Comparison of ENCODE assay signal across 28 mouse cellular contexts in the genomic region with DNA sequence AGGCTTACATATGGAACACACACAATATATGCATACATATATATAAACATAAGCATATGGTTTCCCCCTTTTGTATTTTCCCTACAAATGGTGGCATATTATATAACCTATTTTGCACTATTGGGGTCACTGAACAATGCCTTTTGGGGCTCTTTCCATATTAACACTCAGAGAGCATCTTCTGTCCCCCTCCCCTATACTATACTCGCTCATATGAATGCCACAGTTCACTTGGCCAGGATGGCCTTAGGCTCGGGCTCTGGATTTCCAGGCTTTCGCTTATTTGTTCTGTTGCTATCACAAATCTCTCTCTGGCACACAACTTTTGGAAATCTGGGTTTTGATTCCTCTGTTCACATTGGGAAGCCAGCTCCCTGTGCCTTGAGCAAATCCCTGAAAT.
DNase-seq lines count a peak whose midpoint lies in the region; ATAC-seq and TF ChIP-seq lines count a peak whose summit lies in the region.
"Had no signal": no experiment of that assay in that cellular context is flagged by ENCODE, and none has a peak within 500 bp of the region (broad histone marks: within the 10 kb centered on the region; RNA-seq: fewer than 3 reads in every experiment).

No protein-coding gene starts in this region.

- no peak overlapping the region for H3K4me2 ChIP-seq in forebrain, embryonic 15.5 days (replicated peaks)
- H3K4me2 ChIP-seq in forebrain, embryonic 13.5 days, result no peak overlapping the region
- H3K4me2 ChIP-seq in intestine, embryonic 14.5 days (ENCODE audit: low read length), result no peak overlapping the region
- no peak overlapping the region for H3K4me2 ChIP-seq in intestine, postnatal 0 days (replicated peaks; ENCODE audit: low read depth)
- H3K4me2 ChIP-seq in embryonic facial prominence, embryonic 12.5 days (replicated peaks), result no peak overlapping the region
- no peak overlapping the region for H3K4me2 ChIP-seq in neural tube, embryonic 15.5 days
- H3K4me2 ChIP-seq: heart, embryonic 13.5 days; liver, embryonic 15.5 days; lung, embryonic 15.5 days; midbrain, embryonic 15.5 days had no signal

- no peaks in the 10 kb centered on the region for H3K27me3 ChIP-seq in forebrain, embryonic 15.5 days
- H3K27me3 ChIP-seq in forebrain, embryonic 13.5 days, result no peaks in the 10 kb centered on the region
- no peaks in the 10 kb centered on the region for H3K27me3 ChIP-seq in intestine, embryonic 14.5 days (replicated peaks; ENCODE audit: control insufficient read depth, insufficient read depth, low read length)
- no peaks in the 10 kb centered on the region for H3K27me3 ChIP-seq in intestine, postnatal 0 days (replicated peaks; ENCODE audit: control insufficient read depth, insufficient read depth, low read length)
- H3K27me3 ChIP-seq in embryonic facial prominence, embryonic 12.5 days, result no peaks in the 10 kb centered on the region
- H3K27me3 ChIP-seq in neural tube, embryonic 15.5 days (replicated peaks), result no peaks in the 10 kb centered on the region
- H3K27me3 ChIP-seq: embryonic facial prominence, embryonic 13.5 days; heart, embryonic 13.5 days; liver, embryonic 15.5 days; lung, embryonic 15.5 days; midbrain, embryonic 15.5 days had no signal

- H3K9ac ChIP-seq in forebrain, embryonic 15.5 days (replicated peaks), result no peak overlapping the region
- no peak overlapping the region for H3K9ac ChIP-seq in forebrain, embryonic 13.5 days
- H3K9ac ChIP-seq in intestine, embryonic 14.5 days (ENCODE audit: low read length), result no peak overlapping the region
- H3K9ac ChIP-seq in intestine, postnatal 0 days (ENCODE audit: low read depth, low read length), result no peak overlapping the region
- H3K9ac ChIP-seq in embryonic facial prominence, embryonic 12.5 days, result no peak overlapping the region
- no peak overlapping the region for H3K9ac ChIP-seq in neural tube, embryonic 15.5 days (replicated peaks)
- H3K9ac ChIP-seq: embryonic facial prominence, embryonic 13.5 days; heart, embryonic 13.5 days; liver, embryonic 15.5 days; lung, embryonic 15.5 days; midbrain, embryonic 15.5 days had no signal

- no peak for TF ChIP-seq CTCF in intestine, postnatal 0 days (IDR thresholded peaks at IDR 0.05; ENCODE audit: low read depth)

- no peak for ATAC-seq in forebrain, embryonic 15.5 days (replicated peaks)
- ATAC-seq in forebrain, embryonic 13.5 days, result no peak; the same call in 1 of the 2 replicates
- no peak for ATAC-seq in intestine, embryonic 14.5 days (replicated peaks; ENCODE audit: low FRiP score, low TSS enrichment, low read depth)
- ATAC-seq in intestine, postnatal 0 days, result no peak
- no peak for ATAC-seq in embryonic facial prominence, embryonic 12.5 days (ENCODE audit: insufficient number of reproducible peaks, insufficient read depth, low FRiP score, low TSS enrichment)
- 0 out of 2 replicates have a peak, but pooled peaks have one; percentile 43 for ATAC-seq in neural tube, embryonic 15.5 days (ENCODE audit: low FRiP score)

- no peak for DNase-seq in intestine, embryonic 14.5 days (ENCODE audit: low spot score)
- no peak for DNase-seq in frontal cortex, adult 2 months (ENCODE audit: extremely low spot score in 1 of 2, low spot score in 1 of 2)
- no peak for DNase-seq in thymus, postnatal 4 days
- DNase-seq: adrenal gland, postnatal 10 days; cerebellum, adult 18-20 months; cerebellum, postnatal 14 days; gastrocnemius, postnatal 14 days; heart, adult 18-20 months; heart, postnatal 14 days; kidney, adult 18-20 months; kidney, postnatal 4 days; lung, postnatal 36 days; right cerebral cortex, postnatal 25 days; spleen, adult 18-20 months; thymus, postnatal 36 days had no signal

- H3K36me3 ChIP-seq in forebrain, embryonic 15.5 days, result no peaks in the 10 kb centered on the region
- no peaks in the 10 kb centered on the region for H3K36me3 ChIP-seq in forebrain, embryonic 13.5 days (ENCODE audit: poor library complexity, severe bottlenecking)
- no peaks in the 10 kb centered on the region for H3K36me3 ChIP-seq in intestine, embryonic 14.5 days (ENCODE audit: control insufficient read depth, insufficient read depth, low read length)
- H3K36me3 ChIP-seq in intestine, postnatal 0 days (ENCODE audit: control insufficient read depth, insufficient read depth), result no peaks in the 10 kb centered on the region
- H3K36me3 ChIP-seq in embryonic facial prominence, embryonic 12.5 days, result no peaks in the 10 kb centered on the region
- H3K36me3 ChIP-seq in neural tube, embryonic 15.5 days, result no peaks in the 10 kb centered on the region
- H3K36me3 ChIP-seq: embryonic facial prominence, embryonic 13.5 days; heart, embryonic 13.5 days; liver, embryonic 15.5 days; lung, embryonic 15.5 days; midbrain, embryonic 15.5 days had no signal

- H3K27ac ChIP-seq in forebrain, embryonic 15.5 days (replicated peaks), result peak overlapping the region; percentile 18
- no peak overlapping the region for H3K27ac ChIP-seq in forebrain, embryonic 13.5 days
- peak overlapping the region; percentile 48; the same call in 1 of the 2 replicates for H3K27ac ChIP-seq in intestine, embryonic 14.5 days (ENCODE audit: low read depth)
- H3K27ac ChIP-seq in intestine, postnatal 0 days (ENCODE audit: low read depth, low read length), result no peak overlapping the region
- H3K27ac ChIP-seq in embryonic facial prominence, embryonic 12.5 days, result 0 out of 2 replicates have a peak overlapping the region, but pooled peaks have one; percentile 8
- H3K27ac ChIP-seq in neural tube, embryonic 15.5 days (replicated peaks), result no peak overlapping the region; the same call in 1 of the 2 replicates
- H3K27ac ChIP-seq: heart, embryonic 13.5 days; liver, embryonic 15.5 days; lung, embryonic 15.5 days had no signal

- no peak overlapping the region for H3K4me3 ChIP-seq in forebrain, embryonic 15.5 days
- no peak overlapping the region for H3K4me3 ChIP-seq in forebrain, embryonic 13.5 days
- no peak overlapping the region for H3K4me3 ChIP-seq in intestine, embryonic 14.5 days (ENCODE audit: low read depth, low read length)
- no peak overlapping the region for H3K4me3 ChIP-seq in intestine, postnatal 0 days (ENCODE audit: low read depth, low read length)
- H3K4me3 ChIP-seq in embryonic facial prominence, embryonic 12.5 days, result no peak overlapping the region
- H3K4me3 ChIP-seq in neural tube, embryonic 15.5 days (replicated peaks), result no peak overlapping the region
- H3K4me3 ChIP-seq: embryonic facial prominence, embryonic 13.5 days; erythroblast, embryonic 14.5 days; heart, embryonic 13.5 days; liver, embryonic 15.5 days; lung, embryonic 15.5 days; megakaryocyte, embryonic 14.5 days; midbrain, embryonic 15.5 days; myocyte had no signal

- 0 out of 2 replicates have a peak, but pooled peaks cover 2% of the 10 kb centered on the region for H3K9me3 ChIP-seq in forebrain, embryonic 15.5 days
- H3K9me3 ChIP-seq in forebrain, embryonic 13.5 days (replicated peaks), result peaks cover 3% of the 10 kb centered on the region; the same call in 1 of the 2 replicates
- H3K9me3 ChIP-seq in intestine, embryonic 14.5 days (ENCODE audit: control insufficient read depth, low read length), result 0 out of 2 replicates have a peak, but pooled peaks cover under 1% of the 10 kb centered on the region
- no peaks in the 10 kb centered on the region for H3K9me3 ChIP-seq in intestine, postnatal 0 days (ENCODE audit: control insufficient read depth)
- H3K9me3 ChIP-seq in embryonic facial prominence, embryonic 12.5 days, result peaks cover 3% of the 10 kb centered on the region; the same call in 1 of the 2 replicates
- H3K9me3 ChIP-seq in neural tube, embryonic 15.5 days (replicated peaks), result peaks cover 3% of the 10 kb centered on the region; the same call in 1 of the 2 replicates
- H3K9me3 ChIP-seq: liver, embryonic 15.5 days; lung, embryonic 15.5 days; midbrain, embryonic 15.5 days had no signal

- peaks cover 12% of the 10 kb centered on the region for H3K4me1 ChIP-seq in forebrain, embryonic 15.5 days
- 0 out of 2 replicates have a peak, but pooled peaks cover 8% of the 10 kb centered on the region for H3K4me1 ChIP-seq in forebrain, embryonic 13.5 days
- peaks cover 10% of the 10 kb centered on the region; the same call in 1 of the 2 replicates for H3K4me1 ChIP-seq in intestine, embryonic 14.5 days (replicated peaks; ENCODE audit: control insufficient read depth, insufficient read depth, low read length)
- no peaks in the 10 kb centered on the region for H3K4me1 ChIP-seq in intestine, postnatal 0 days (replicated peaks; ENCODE audit: control insufficient read depth, insufficient read depth, low read length)
- peaks cover 15% of the 10 kb centered on the region for H3K4me1 ChIP-seq in embryonic facial prominence, embryonic 12.5 days
- peaks cover 11% of the 10 kb centered on the region for H3K4me1 ChIP-seq in neural tube, embryonic 15.5 days
- H3K4me1 ChIP-seq: heart, embryonic 13.5 days; liver, embryonic 15.5 days; megakaryocyte, embryonic 14.5 days; midbrain, embryonic 15.5 days had no signal

- WGBS in forebrain, embryonic 15.5 days, result 82% methylated on average over 3 of the region's 3 CpGs
- WGBS in forebrain, embryonic 13.5 days, result 87% methylated on average over 3 of the region's 3 CpGs
- WGBS in intestine, embryonic 14.5 days, result 76% methylated on average over 3 of the region's 3 CpGs
- 87% methylated on average over 3 of the region's 3 CpGs for whole genome bisulfite sequencing in intestine, postnatal 0 days
- 70% methylated on average over 3 of the region's 3 CpGs for WGBS in embryonic facial prominence, embryonic 12.5 days
- 73% methylated on average over 3 of the region's 3 CpGs for WGBS in neural tube, embryonic 15.5 days

Comparison
In these comparisons a context has a peak if more than half of its experiments do, and no peak if none do; other contexts are left out.
1. H3K27ac ChIP-seq: peak in forebrain, embryonic 15.5 days (single experiment), intestine, embryonic 14.5 days (single experiment) and embryonic facial prominence, embryonic 12.5 days (single experiment); none in forebrain, embryonic 13.5 days (single experiment), intestine, postnatal 0 days (single experiment) and neural tube, embryonic 15.5 days (single experiment).